Mouse (Mus musculus) CH12F3 (cell line): Measurements from ENCODE around the gene Hist1h4c.
"Not testable (repeated sequence)": the region's sequence is repeated elsewhere in the genome, so short reads cannot be mapped to it uniquely, and the experiment has no call there.

Experiments
- in situ Hi-C: fragments of 300-500 bp; cut with MboI; formaldehyde crosslinking; loops from 2 replicates; pipeline ENCODE4 v1.14.3; 2020; ENCODE audit warnings: low sequenced_read_pairs

The Hist1h4c gene

GRCm38 (mm10) chr13:23729706-23730105 lies 31.5 kb upstream of the Hist1h4c start:
- in situ Hi-C loops, result no loop called here

GRCm38 (mm10) chr13:23729192-23729525 lies 30.9 kb upstream of the Hist1h4c start:
- in situ Hi-C loops, result no loop called here

- in situ Hi-C loops, result no loop called here
Observed at GRCm38 (mm10) chr13:23728472-23729191, 30.4 kb upstream of the Hist1h4c start.

- in situ Hi-C loops, result no loop called here
Observed at GRCm38 (mm10) chr13:23725213-23725612, 27.0 kb upstream of the Hist1h4c start.

GRCm38 (mm10) chr13:23724239-23724638 lies 26.0 kb upstream of the Hist1h4c start:
- in situ Hi-C loops, result no loop called here

- in situ Hi-C loops, result not testable (repeated sequence)
Observed at GRCm38 (mm10) chr13:23717593-23718245, 19.5 kb upstream of the Hist1h4c start.

GRCm38 (mm10) chr13:23717176-23717575 lies 18.9 kb upstream of the Hist1h4c start:
- in situ Hi-C loops, result no loop called here

GRCm38 (mm10) chr13:23716261-23717042 lies 18.2 kb upstream of the Hist1h4c start:
- in situ Hi-C loops, result no loop called here

- in situ Hi-C loops, result no loop called here
Observed at GRCm38 (mm10) chr13:23710374-23711089, 12.3 kb upstream of the Hist1h4c start, which contains the start of gene Hfe. TSS of gene Hfe (minus strand) at chr13:23710854.

GRCm38 (mm10) chr13:23709714-23710373 lies 11.6 kb upstream of the Hist1h4c start:
- in situ Hi-C loops, result no loop called here

GRCm38 (mm10) chr13:23708654-23709053 lies 10.4 kb upstream of the Hist1h4c start:
- in situ Hi-C loops, result no loop called here

- in situ Hi-C loops, result no loop called here
Observed at GRCm38 (mm10) chr13:23708041-23708440, 9.8 kb upstream of the Hist1h4c start.

- in situ Hi-C loops, result no loop called here
Observed at GRCm38 (mm10) chr13:23706771-23707170, 8.5 kb upstream of the Hist1h4c start.

- in situ Hi-C loops, result no loop called here
Observed at GRCm38 (mm10) chr13:23705751-23706356, 7.6 kb upstream of the Hist1h4c start.

GRCm38 (mm10) chr13:23702801-23703200 lies 4.5 kb upstream of the Hist1h4c start:
- in situ Hi-C loops, result not testable (repeated sequence)

- in situ Hi-C loops, result no loop called here
Observed at GRCm38 (mm10) chr13:23702220-23702619, 4.0 kb upstream of the Hist1h4c start.

- in situ Hi-C loops, result no loop called here
Observed at GRCm38 (mm10) chr13:23700786-23701520, 2.7 kb upstream of the Hist1h4c start.

GRCm38 (mm10) chr13:23699767-23700166 lies 1.5 kb upstream of the Hist1h4c start:
- in situ Hi-C loops, result loop anchor here (10.0 kb wide), 1 partner anchor 75 kb away; the partner anchor contains the start of genes Hist1h1e and Hist1h2be

GRCm38 (mm10) chr13:23698996-23699395 lies 742 bp upstream of the Hist1h4c start:
- in situ Hi-C loops, result loop anchor here (10.0 kb wide), 1 partner anchor 74 kb away; the partner anchor contains the start of genes Hist1h1e and Hist1h2be
